Mouse (Mus musculus): Measurements from ENCODE around the gene Arap2. TPM values are rescaled to one million over a fixed set of nuclear protein-coding genes. Genes with fewer than 3 reads are reported as not detected.

The Arap2 gene
- total RNA-seq, 2 experiments from 2014 or later, result 5.6 to 6.9 TPM

DNA sequence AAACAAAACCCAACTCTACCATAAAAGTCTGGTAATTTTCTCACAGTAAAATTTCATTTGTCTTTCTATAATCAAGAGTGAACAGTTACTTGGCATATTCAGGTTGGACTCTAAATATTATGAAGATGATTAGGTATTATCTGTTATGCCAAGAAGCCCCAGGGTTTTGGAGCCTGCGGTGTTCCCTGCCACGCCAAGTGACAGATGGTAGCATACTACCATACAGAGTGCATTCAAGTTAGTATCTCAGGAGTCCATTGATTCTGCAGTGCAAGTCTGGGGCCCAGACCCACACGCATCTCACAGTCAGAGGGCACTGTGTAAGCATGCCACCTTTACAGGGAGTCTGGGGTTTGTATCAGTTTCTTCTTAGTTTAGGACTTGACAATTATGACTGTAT is 129.6 kb downstream of the Arap2 start:
- DNase-seq (ENCODE audit: low spot score in 2 of 2), result no peak

- no peak for DNase-seq (ENCODE audit: low spot score in 2 of 2)
These were observed 137.1 kb downstream of the Arap2 start for GRCm38 (mm10) chr5:62628901-62629300.

DNA sequence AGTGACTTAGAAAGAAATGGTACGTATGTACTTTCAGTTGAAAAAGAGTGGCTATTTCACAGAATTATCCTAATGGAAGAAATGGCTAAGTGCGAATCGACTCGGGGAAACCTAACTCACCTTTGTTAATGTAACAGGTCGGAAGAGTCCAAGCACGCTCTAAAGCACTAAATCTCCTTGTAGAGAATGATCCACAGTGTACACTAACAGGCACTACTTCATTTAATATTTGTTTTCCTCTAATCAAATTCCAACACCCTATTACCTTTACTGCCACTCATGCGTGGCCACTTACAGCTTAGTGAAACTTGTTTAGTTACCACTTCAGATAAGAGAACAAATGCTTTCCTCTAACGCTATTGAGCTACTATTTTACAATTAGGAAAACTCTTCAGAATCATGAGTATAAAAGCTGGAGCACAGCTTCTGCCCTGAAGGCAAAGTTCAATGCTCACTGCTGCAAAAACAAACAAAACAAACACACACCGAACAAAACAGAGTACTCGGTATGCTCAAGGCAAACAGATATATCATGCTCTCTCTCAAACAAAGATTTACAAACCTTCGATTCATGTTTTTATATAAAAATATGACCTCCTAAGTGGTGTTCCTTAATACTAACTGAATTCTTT is 143.0 kb downstream of the Arap2 start:
- DNase-seq (ENCODE audit: low spot score in 2 of 2), result no peak

GRCm38 (mm10) chr5:62618286-62618685 is 147.7 kb downstream of the Arap2 start:
- DNase-seq (ENCODE audit: low spot score in 2 of 2), result no peak

DNA sequence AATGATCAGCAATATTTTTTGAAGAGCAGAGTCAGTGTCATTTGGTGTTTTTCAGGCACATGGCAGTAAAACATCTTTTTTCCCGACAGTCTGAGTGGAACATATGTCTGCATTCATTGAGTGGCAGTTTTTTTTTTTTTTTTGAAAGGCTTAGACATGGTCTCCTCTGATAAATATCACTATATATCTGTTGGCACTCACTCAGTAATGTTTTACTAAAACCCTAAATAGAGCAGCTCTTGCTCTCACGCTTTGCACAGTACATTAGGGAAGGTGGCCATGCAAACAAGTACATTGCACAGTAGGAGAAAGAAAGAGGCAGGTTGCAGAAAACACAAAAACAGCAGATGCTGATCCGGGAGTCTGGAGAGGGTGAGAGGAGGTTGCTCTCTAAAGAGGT is 154.0 kb downstream of the Arap2 start:
- DNase-seq (ENCODE audit: low spot score in 2 of 2), result no peak

- DNase-seq (ENCODE audit: low spot score in 2 of 2), result no peak
These were observed 178.6 kb downstream of the Arap2 start for GRCm38 (mm10) chr5:62587348-62587747.

DNA sequence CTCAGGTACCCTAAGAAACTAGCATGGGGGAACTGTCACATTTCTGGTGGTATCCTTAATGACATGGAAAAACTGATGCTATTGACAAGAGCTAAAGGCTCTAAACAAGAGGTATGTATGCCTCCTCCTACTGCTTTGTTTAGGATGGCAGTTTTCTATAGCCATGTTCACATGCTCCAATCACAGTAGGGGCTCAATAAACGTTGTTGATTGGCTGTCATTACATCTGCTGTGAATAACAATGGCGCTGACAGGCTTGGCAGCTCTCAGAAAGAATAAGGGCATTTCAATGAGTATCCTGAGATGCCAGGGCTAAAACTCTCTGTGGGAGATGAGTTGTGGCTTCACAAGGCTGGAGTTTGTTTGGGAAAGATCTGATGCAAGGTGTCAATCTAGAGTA is 183.3 kb downstream of the Arap2 start:
- DNase-seq (ENCODE audit: low spot score in 2 of 2), result no peak

DNA sequence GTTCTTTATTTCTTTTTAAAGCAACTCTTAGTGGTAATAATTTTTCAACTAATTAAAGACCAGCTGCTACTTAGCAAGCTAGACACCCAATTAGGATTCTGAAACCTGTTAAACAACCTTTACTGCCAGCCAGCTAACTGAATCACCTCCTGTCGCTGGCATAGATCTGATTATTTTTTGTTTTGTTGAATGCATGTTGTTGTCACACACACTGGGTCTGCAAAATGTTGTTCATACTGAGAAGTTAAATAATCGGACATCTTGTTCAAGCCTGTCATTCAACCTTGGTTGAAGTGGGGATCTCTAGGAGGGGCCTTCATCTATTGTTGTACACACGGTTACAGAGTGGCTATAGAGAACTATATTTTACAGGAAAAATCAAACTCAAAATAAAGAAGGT is 184.3 kb downstream of the Arap2 start:
- no peak for DNase-seq (ENCODE audit: low spot score in 2 of 2)

DNA sequence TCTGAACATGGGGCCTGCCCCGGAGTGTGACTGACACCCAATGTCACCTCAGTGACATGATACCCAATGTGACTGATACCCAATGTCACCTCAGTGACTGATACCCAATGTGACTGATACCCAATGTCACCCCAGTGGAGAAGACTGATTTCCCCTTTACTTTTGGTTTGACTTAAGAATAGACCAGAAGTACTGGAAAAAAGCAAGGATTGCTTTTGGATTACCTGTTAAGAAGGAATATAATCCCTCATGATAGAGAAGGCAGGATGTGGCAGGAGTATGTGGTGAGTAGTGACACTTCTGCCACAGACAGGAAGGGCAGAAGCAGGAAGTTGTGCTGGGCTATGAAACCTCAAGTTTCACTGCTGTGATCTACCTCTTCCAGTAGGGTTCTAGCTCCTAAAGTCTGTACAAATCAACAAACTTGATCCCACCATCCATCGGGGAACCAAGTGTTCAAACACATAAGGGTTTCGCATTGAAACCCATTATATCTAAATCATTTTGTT is 191.6 kb downstream of the Arap2 start:
- DNase-seq (ENCODE audit: low spot score in 2 of 2), result no peak

Other genes with a start within 250 kb of the Arap2 start
- not detected for gene Dthd1, start 47.7 kb upstream of the Arap2 start, total RNA-seq (2021)

All from adrenal gland, postnatal 4 days (tissue).